Mouse (Mus musculus) CH12.LX (cell line): ENCODE measurements around the gene Ccdc28b. TPM values are rescaled to one million over a fixed set of nuclear protein-coding genes. Genes with fewer than 3 reads are reported as not detected.

Experiments used
- polyA plus RNA-seq: library from polyadenylated mRNA; unstranded; fragments of >175 nt; gene quantifications from 2 replicates; pipeline ENCODE4 v1.2.1, GENCODE M21; 2012; ENCODE audit warnings: low read depth; ENCODE audit not compliant: insufficient read length
- total RNA-seq, 2 experiments: library from RNA; depleted of rRNA; stranded (reverse); fragments of 300-350 nt in 1 of 2; fragments of >200 nt in 1 of 2; gene quantifications; 2 replicates each; pipeline ENCODE4 v1.2.3; 2012 to 2014

The Ccdc28b gene
- total and polyA plus RNA-seq, 3 experiments = 24.0 to 28.0 (median 27.3) TPM

Other genes starting within 250 kb of the Ccdc28b start
- gene Zbtb8a, start 245.8 kb downstream of the Ccdc28b start, total RNA-seq (2012; rRNA removed) = 0.04 TPM in 1 of 2 replicates, not detected in the other
- 0.16 TPM in 1 of 2 replicates, not detected in the other for gene Zbtb8a, start 245.8 kb downstream of the Ccdc28b start, total RNA-seq (2014; rRNA removed)
- gene Zbtb8a, start 245.8 kb downstream of the Ccdc28b start, polyA plus RNA-seq = 0.11 TPM in 1 of 2 replicates, not detected in the other
- 0.04 TPM in 2 replicates for gene Zbtb8b, start 183.1 kb downstream of the Ccdc28b start, total RNA-seq (2012; rRNA removed)
- gene Zbtb8b, start 183.1 kb downstream of the Ccdc28b start, total RNA-seq (2014; rRNA removed) = not detected in 2 replicates
- gene Zbtb8b, start 183.1 kb downstream of the Ccdc28b start, polyA plus RNA-seq = not detected in 2 replicates
- 20.2 and 20.4 TPM in 2 replicates for gene Bsdc1, start 162.4 kb downstream of the Ccdc28b start, total RNA-seq (2012; rRNA removed)
- gene Bsdc1, start 162.4 kb downstream of the Ccdc28b start, total RNA-seq (2014; rRNA removed) = 19.3 and 20.6 TPM in 2 replicates
- gene Bsdc1, start 162.4 kb downstream of the Ccdc28b start, polyA plus RNA-seq = 16.1 and 27.2 TPM in 2 replicates
- gene Tssk3, start 132.9 kb downstream of the Ccdc28b start, total RNA-seq (2012; rRNA removed) = 0.13 TPM in 1 of 2 replicates, not detected in the other
- gene Tssk3, start 132.9 kb downstream of the Ccdc28b start, total RNA-seq (2014; rRNA removed) = not detected in 2 replicates
- not detected in 2 replicates for gene Tssk3, start 132.9 kb downstream of the Ccdc28b start, polyA plus RNA-seq
- not detected in 2 replicates for gene Fam229a, start 132.8 kb downstream of the Ccdc28b start, total RNA-seq (2012; rRNA removed)
- gene Fam229a, start 132.8 kb downstream of the Ccdc28b start, total RNA-seq (2014; rRNA removed) = not detected in 2 replicates
- gene Fam229a, start 132.8 kb downstream of the Ccdc28b start, polyA plus RNA-seq = not detected in 2 replicates
- 194 and 195 TPM in 2 replicates for gene Marcksl1, start 110.4 kb downstream of the Ccdc28b start, total RNA-seq (2012; rRNA removed)
- 260 and 265 TPM in 2 replicates for gene Marcksl1, start 110.4 kb downstream of the Ccdc28b start, total RNA-seq (2014; rRNA removed)
- 423 and 494 TPM in 2 replicates for gene Marcksl1, start 110.4 kb downstream of the Ccdc28b start, polyA plus RNA-seq
- gene Hdac1, start 81.2 kb downstream of the Ccdc28b start, total RNA-seq (2012; rRNA removed) = 71.7 and 75.4 TPM in 2 replicates
- gene Hdac1, start 81.2 kb downstream of the Ccdc28b start, total RNA-seq (2014; rRNA removed) = 104 and 106 TPM in 2 replicates
- 231 and 233 TPM in 2 replicates for gene Hdac1, start 81.2 kb downstream of the Ccdc28b start, polyA plus RNA-seq
- gene Lck, start 50.3 kb downstream of the Ccdc28b start, total RNA-seq (2012; rRNA removed) = 67.2 and 80.9 TPM in 2 replicates
- gene Lck, start 50.3 kb downstream of the Ccdc28b start, total RNA-seq (2014; rRNA removed) = 64.6 and 70.0 TPM in 2 replicates
- 138 and 177 TPM in 2 replicates for gene Lck, start 50.3 kb downstream of the Ccdc28b start, polyA plus RNA-seq
- 1.1 and 1.4 TPM in 2 replicates for gene Fam167b, start 45.4 kb downstream of the Ccdc28b start, total RNA-seq (2012; rRNA removed)
- 0.49 TPM in 1 of 2 replicates, not detected in the other for gene Fam167b, start 45.4 kb downstream of the Ccdc28b start, total RNA-seq (2014; rRNA removed)
- 0.82 and 1.2 TPM in 2 replicates for gene Fam167b, start 45.4 kb downstream of the Ccdc28b start, polyA plus RNA-seq
- gene Eif3i, start 23.3 kb downstream of the Ccdc28b start, total RNA-seq (2012; rRNA removed) = 667 and 673 TPM in 2 replicates
- 702 and 753 TPM in 2 replicates for gene Eif3i, start 23.3 kb downstream of the Ccdc28b start, total RNA-seq (2014; rRNA removed)
- 418 and 446 TPM in 2 replicates for gene Eif3i, start 23.3 kb downstream of the Ccdc28b start, polyA plus RNA-seq
- gene Tmem234, start 23.3 kb downstream of the Ccdc28b start, total RNA-seq (2012; rRNA removed) = 111 and 121 TPM in 2 replicates
- gene Tmem234, start 23.3 kb downstream of the Ccdc28b start, total RNA-seq (2014; rRNA removed) = 97.6 and 104 TPM in 2 replicates
- gene Tmem234, start 23.3 kb downstream of the Ccdc28b start, polyA plus RNA-seq = 112 and 113 TPM in 2 replicates
- 0.59 and 1.6 TPM in 2 replicates for gene Dcdc2b, start 9.7 kb downstream of the Ccdc28b start, total RNA-seq (2012; rRNA removed)
- not detected in 2 replicates for gene Dcdc2b, start 9.7 kb downstream of the Ccdc28b start, total RNA-seq (2014; rRNA removed)
- 0.66 and 1.1 TPM in 2 replicates for gene Dcdc2b, start 9.7 kb downstream of the Ccdc28b start, polyA plus RNA-seq
- 24.3 and 27.0 TPM in 2 replicates for gene Iqcc, start 4.8 kb downstream of the Ccdc28b start, total RNA-seq (2012; rRNA removed)
- gene Iqcc, start 4.8 kb downstream of the Ccdc28b start, total RNA-seq (2014; rRNA removed) = 15.9 and 18.4 TPM in 2 replicates
- 13.5 and 14.1 TPM in 2 replicates for gene Iqcc, start 4.8 kb downstream of the Ccdc28b start, polyA plus RNA-seq
- gene Txlna, start 17.1 kb upstream of the Ccdc28b start, total RNA-seq (2012; rRNA removed) = 51.8 and 68.2 TPM in 2 replicates
- gene Txlna, start 17.1 kb upstream of the Ccdc28b start, total RNA-seq (2014; rRNA removed) = 50.0 and 52.2 TPM in 2 replicates
- 64.7 and 103 TPM in 2 replicates for gene Txlna, start 17.1 kb upstream of the Ccdc28b start, polyA plus RNA-seq
- gene Kpna6, start 48.8 kb upstream of the Ccdc28b start, total RNA-seq (2012; rRNA removed) = 17.3 and 23.9 TPM in 2 replicates
- gene Kpna6, start 48.8 kb upstream of the Ccdc28b start, total RNA-seq (2014; rRNA removed) = 19.6 and 22.4 TPM in 2 replicates
- 25.8 and 26.4 TPM in 2 replicates for gene Kpna6, start 48.8 kb upstream of the Ccdc28b start, polyA plus RNA-seq
- gene Tmem39b, start 72.9 kb upstream of the Ccdc28b start, total RNA-seq (2012; rRNA removed) = 11.3 and 11.9 TPM in 2 replicates
- gene Tmem39b, start 72.9 kb upstream of the Ccdc28b start, total RNA-seq (2014; rRNA removed) = 13.9 and 14.6 TPM in 2 replicates
- gene Tmem39b, start 72.9 kb upstream of the Ccdc28b start, polyA plus RNA-seq = 33.5 and 37.7 TPM in 2 replicates
- gene Khdrbs1, start 118.4 kb upstream of the Ccdc28b start, total RNA-seq (2012; rRNA removed) = 58.6 and 65.9 TPM in 2 replicates
- gene Khdrbs1, start 118.4 kb upstream of the Ccdc28b start, total RNA-seq (2014; rRNA removed) = 67.4 and 79.0 TPM in 2 replicates
- gene Khdrbs1, start 118.4 kb upstream of the Ccdc28b start, polyA plus RNA-seq = 125 TPM in 2 replicates
- gene Ptp4a2, start 187.3 kb upstream of the Ccdc28b start, total RNA-seq (2012; rRNA removed) = 113 and 163 TPM in 2 replicates
- 415 and 493 TPM in 2 replicates for gene Ptp4a2, start 187.3 kb upstream of the Ccdc28b start, total RNA-seq (2014; rRNA removed)
- gene Ptp4a2, start 187.3 kb upstream of the Ccdc28b start, polyA plus RNA-seq = 327 and 467 TPM in 2 replicates